Mouse (Mus musculus) kidney, postnatal 14 days (tissue): ENCODE data around the gene Spg21.

Experiments used
- DNase-seq: peaks from one replicate; pipeline ENCODE4 v3.0.0; 2022; ENCODE audit warnings: mixed read lengths

Spg21 gene

DNA sequence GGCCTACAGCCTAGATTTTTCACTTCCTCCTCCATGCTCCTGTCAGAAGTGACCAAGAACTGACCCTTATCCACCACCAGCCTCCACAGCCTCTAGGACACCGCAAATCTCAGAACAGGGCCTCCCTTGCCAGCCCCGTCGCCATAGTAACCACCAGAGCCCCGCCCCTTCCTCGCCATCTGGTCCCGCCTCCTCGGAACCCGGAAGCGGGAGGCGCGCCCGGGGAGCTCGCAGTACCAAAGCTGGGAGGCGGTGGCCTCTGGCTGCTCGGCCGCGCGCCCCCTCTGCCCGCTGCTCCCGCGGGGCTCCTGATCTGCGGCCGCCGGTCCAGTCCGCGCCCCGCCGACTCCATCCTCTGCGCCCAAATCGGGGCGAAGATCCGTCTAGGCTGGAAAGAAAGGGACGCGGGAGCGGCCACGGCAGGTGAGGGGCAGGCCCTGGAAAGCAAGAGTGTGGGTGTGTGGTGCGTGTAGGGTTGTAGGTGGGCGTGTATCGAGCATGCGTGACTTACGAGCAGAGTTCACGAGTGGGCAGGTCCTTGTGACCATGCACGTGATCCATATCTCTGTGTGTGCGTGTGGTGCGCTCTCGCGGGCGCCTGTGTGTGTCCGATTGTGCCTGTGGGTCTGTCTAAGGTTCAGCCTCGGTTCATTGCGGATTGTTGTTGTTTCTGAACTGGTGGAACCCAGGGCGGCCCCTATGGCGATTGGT lies at the start of gene Spg21:
Gene Spg21 (plus strand): TSS at position 216 of the 711 bp plus-strand sequence.
- DNase-seq, result peak; percentile 97

DNA sequence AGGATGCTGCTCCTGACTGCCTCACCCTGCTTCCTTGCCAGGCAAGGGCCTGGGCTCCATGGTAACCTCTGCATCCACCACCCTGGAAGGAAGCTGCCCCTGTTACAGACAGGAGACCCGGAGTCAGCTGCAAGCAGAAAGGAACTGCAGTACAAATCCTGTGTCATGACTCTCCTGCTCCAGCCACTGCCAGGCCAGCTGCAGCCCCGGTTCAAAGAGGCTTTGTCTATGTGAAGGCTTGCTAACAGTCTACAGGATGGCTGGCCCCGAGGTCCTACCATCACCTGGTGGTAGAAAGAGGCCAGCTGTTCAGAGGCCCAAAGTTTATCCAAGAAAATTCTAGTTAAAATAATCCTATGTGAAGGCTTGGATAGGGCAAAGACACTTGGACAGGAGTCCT lies 49.4 kb upstream of the Spg21 start:
- DNase-seq, result no peak

GRCm38 (mm10) chr9:65417738-65418137 lies 43.0 kb upstream of the Spg21 start:
- no peak for DNase-seq

- no peak for DNase-seq
Observed at GRCm38 (mm10) chr9:65419633-65420032, 41.1 kb upstream of the Spg21 start.

DNA sequence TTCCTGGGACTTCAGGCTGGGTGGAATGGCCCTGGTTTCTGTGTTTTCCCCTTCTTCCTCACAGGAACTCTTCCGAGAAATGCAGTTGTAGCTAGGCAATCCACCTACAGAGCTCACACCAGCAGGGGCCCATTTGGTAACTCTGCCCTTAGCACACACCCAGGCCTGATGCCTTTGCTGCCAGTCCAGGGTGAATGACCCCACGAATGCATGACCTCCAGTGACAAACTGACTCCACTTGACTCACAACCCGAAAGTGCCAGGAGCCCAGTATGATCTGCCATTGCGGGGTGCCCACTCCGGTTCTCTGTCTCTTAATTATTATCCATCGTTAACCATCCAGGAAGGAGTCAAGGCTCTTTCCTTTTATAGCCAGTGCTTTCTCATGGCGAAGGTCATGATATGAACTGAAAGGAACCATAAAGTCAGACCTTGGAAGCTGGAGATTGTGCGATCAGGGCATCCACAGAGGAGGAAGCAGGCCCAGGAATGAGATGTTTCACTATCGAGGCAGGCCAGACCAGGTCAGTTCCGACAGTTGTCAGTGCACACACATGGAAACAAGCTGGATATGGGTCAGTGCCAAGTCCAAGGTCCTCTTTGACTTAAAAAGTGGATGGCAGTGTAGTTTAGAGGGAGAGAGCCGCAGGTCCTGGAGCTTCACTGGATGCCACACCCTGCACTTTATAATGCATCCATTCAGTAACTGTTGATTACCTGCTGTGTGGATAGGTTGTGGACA lies 37.8 kb upstream of the Spg21 start, which contains the start of gene Slc51b:
Gene Slc51b (minus strand): TSS at position 196 of the 742 bp plus-strand sequence.
- peak; percentile 77 for DNase-seq

GRCm38 (mm10) chr9:65424393-65424792 lies 36.4 kb upstream of the Spg21 start:
- no peak for DNase-seq

DNA sequence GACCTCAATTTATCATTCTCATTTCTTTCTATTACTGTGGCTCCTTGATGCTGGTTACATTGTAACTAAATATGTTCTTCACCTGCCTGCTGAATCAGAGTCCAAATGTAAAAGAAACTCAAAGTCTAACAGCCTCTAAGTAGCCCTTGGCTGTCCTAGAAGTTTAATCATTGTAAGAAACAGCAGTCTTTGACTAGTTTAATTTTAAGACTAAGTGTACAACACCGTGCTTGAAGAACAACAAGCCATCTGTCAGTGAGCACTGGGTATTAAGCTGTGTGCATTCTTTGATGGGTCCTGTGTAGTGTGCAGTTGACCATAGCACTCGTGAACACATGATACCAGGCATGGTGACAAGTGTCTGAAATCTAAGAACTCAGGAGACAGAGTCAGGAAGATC lies 33.2 kb upstream of the Spg21 start:
- peak; percentile 44 for DNase-seq

DNA sequence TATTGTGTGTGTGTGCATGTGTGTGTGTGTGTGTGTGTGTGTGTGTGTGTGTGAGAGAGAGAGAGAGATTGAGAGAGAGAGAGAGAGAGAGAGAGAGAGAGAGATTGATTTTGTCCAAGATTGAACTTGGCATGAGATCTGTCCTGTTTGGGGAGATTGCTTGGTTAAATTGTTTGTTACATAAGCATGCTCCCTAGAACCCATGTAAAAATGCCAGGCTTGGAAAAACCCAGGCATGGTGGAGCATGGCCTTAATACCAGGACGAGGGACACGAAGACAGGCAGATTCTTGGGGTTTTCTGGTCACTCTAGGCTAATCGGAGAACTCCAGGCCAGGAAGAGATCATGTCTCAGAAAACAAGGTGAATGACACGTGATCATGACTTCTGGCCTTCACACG lies 32.7 kb upstream of the Spg21 start:
- DNase-seq, result no peak

DNA sequence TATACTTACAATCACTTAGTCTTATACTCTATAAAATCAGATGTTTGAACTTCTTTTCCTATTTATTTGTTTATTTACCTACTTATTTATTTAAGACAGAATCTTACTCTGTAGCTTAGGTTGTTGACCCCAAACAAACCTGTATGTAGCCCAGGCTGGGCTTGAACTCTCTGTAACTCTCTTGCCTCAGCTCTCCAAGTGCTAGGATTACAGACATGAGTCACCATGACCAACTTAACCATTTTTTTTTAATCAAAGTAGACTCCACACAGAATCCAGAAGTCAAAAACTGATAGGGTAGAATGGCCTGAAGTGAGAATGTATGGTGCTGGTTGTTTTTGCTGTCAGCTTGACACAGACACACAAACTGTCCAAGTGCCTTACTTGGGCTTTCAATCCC lies 30.3 kb upstream of the Spg21 start:
- DNase-seq, result no peak

- no peak for DNase-seq
Observed at GRCm38 (mm10) chr9:65430921-65431320, 29.8 kb upstream of the Spg21 start.

DNA sequence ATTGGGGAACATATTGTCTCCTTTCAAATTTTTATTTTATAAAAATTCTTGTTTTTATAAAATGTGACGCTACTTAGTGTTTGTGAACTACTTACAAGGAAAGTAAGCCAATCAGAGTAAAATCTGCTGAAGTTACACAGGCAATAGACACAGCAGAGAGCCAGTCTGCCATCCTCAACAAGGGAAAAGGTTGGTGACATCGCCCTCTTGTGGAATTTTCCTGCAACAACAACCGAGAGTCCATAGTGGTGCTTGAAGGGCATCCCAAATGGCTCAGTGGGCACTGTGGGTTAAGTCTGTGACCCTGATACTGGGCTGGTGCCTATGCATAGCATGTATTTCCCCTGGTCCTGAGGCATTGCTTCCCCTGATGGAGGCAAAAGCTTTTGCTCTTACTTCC lies 28.5 kb upstream of the Spg21 start:
- DNase-seq, result peak; percentile 90

DNA sequence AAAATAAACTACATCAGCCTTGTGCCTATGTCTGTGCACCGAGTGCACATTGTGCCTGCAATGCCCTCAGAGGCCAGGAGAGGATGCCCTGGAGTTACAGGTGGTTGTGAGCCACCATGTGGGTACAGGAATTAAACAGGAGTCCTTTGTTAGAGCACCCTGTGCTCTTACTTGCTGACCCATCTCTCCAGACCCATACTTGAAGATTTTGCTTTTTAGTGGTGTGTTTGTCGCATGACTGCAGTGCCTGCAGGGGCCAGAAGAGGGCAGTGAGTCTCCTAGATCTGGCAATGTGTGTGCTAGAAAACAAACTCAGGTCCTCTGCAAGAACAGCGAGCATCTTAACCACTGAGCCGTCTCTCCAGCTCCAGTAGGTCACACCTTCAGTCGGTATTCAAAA lies 26.6 kb upstream of the Spg21 start:
- peak; percentile 44 for DNase-seq

DNA sequence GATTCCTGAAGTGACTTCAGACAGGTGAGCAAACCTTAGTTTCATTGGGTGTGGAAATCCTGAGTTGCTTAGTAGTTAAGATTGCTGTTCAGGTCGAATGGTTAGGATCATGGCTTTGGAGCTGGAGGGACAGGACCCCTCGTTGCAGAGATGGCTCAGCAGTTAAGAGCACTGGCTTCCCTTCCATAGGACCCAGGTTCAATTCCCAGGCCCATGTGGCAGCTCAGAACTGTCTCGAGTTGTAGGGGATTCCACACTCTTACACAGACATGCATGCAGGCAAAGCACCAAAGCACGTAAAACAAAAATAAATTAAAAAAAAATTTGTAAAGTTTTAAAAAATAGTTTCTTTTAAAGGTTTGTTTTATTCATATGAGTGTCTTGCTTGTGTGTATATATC lies 25.5 kb upstream of the Spg21 start:
- DNase-seq, result no peak

- peak; percentile 96 for DNase-seq
Observed at GRCm38 (mm10) chr9:65435671-65436301, 25.0 kb upstream of the Spg21 start, which contains the start of gene Mtfmt. TSS of gene Mtfmt (plus strand) at chr9:65435782.

GRCm38 (mm10) chr9:65444692-65445091 lies 16.1 kb upstream of the Spg21 start:
- no peak for DNase-seq

GRCm38 (mm10) chr9:65447951-65448350 lies 12.8 kb upstream of the Spg21 start:
- DNase-seq, result no peak

- DNase-seq, result no peak
Observed at GRCm38 (mm10) chr9:65458975-65459374, 1.8 kb upstream of the Spg21 start.

DNA sequence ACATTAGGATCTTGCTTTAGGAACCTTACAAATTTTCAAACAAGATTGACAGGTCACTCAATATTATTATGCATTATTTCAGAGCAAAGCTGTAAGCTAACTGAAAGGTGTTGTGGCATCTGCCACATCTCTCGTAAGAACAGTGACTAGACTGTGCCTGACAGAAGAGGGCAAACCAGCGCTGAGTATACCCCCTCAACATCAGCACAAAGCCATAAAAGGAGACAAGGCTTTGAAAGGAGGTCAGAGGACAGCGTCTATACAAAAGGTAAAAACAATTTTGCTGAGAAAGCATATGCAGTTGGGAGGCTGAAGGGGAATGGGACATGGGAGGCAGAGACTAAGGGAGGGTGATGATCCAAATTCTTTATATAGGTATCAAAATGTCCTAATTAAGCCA lies 549 bp upstream of the Spg21 start:
- no peak for DNase-seq

DNA sequence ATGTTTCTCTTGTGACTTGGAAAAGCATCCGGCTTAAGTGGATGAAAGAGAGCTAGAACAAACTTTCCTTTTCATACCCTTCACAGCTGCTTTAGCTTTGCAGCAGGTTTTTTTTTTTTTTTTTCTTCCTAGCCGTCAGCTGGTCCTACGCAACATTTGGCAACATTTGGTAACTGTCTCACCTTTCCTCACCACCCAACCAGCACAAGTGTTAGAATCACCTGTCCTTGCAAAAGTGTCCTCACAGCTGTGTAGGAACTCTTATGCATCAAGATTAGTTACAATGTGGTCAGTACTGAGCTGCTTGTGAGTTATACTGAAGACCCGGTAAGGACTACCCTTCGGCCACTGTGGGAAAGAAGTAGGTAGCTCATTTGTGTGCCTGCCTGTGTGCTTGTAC lies 1.8 kb downstream of the Spg21 start:
- DNase-seq, result no peak

DNA sequence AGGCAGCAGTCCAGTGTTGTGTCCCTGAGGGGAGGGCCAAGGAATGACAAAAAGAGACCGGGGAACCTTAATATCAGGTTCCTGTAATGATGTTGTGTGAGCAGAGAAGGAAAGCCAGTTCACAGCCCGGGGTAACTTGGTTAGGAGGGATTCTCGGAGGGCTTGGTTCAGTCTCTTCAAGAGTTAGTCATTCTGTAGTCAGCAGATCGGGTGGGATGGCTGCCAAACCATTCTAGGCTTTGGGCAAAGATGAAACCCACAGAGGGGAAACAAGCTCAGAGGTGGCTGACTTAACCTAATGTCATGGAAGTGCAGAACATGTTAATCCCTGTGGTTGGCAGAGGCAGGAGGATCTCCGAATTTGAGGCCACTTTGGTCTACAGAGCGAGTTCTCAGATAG lies 3.4 kb downstream of the Spg21 start:
- peak; percentile 63 for DNase-seq

- no peak for DNase-seq
Observed at GRCm38 (mm10) chr9:65465241-65465640, 4.5 kb downstream of the Spg21 start.

DNA sequence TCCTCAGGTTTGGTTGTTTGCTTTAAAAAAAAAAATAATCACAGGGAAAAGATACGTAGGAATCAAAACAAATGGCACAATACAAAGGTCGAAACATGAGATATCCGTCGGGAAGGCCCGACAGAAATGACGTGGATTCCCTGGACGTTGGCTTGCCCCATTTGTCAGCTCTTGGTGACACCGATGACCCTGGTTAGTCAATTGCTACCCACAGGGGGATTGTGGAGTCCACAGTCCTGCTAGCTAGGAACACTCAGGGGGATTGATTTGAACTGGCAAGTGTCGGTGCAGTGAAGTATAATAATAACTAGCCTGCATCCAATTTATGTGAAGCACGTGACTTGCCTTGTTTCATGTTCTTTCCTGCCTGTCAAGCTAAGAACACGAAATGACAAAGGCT lies 6.9 kb downstream of the Spg21 start:
- no peak for DNase-seq

GRCm38 (mm10) chr9:65472769-65473168 lies 12.0 kb downstream of the Spg21 start:
- no peak for DNase-seq

DNA sequence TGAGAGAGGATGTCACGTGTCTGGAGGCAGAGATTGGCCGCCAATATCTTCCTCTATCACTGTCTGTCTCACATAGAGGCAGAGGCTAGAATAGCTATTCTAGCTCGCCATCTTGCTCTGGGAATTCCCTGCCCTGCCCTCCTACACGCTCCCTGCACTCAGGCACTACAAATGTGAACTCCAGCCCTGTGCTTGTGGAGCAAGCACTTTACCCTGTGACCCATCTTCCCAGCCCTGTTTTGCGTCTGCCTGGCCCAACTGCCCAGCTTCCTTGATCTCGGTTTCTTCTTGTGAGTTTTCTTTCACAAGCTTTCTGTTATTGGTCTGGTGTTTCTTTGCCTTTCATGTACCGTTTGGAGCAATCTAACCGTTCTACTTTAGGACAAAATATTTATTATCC lies 18.4 kb downstream of the Spg21 start:
- no peak for DNase-seq
